Mouse (Mus musculus) G1E-ER4 (cell line): ENCODE data around the gene Rps27rt. TPM values are rescaled to one million over a fixed set of nuclear protein-coding genes. Genes with fewer than 3 reads are reported as not detected.

ENCODE experiments used
- GATA1 ChIP-seq: IDR thresholded peaks from one replicate; pipeline ENCODE4 v1.8.0; 2012; ENCODE audit warnings: low read length, inconsistent platforms
- polyA plus RNA-seq: library from polyadenylated mRNA; stranded (reverse); fragments of >175 nt; gene quantifications from 2 replicates; pipeline ENCODE4 v1.2.3, GENCODE M21; 2012

Rps27rt gene
- polyA plus RNA-seq: 0.57 and 1.5 TPM in 2 replicates

DNA sequence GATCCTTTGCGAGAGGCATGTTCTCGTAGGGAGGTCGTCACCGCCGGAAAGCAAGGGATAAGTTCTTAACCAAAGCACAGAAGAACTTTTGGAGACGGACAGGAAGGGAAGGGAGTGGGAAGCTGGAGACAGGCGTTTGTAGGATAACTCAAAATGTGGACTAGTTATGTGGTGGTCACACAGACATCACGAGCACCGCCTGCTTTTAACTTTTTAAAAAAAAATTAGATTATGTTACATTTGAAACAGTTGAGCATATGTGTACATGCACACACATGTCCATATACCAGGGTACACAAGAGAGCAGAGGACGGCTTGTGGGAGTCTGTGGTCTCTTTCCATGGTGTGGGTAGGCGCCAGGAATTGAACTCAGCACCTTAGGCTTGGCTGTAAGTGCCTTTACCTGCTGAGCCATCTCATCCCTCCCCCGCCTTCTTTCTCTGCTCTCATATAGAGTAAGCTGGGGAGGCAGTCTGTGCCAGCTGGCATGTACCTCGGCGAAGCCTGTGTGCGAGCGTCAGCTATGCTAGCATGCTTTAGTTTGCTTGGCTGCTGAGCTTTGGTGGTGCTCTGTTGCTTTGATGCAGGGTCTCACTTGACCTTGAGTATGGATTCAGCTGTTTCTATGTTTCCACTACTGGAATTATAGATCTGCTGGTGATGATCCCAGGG is at the start of gene Rps27rt:
Rps27rt (minus strand) TSS at position 51 of the 672 bp plus-strand sequence.
- TF ChIP-seq GATA1: no peak

DNA sequence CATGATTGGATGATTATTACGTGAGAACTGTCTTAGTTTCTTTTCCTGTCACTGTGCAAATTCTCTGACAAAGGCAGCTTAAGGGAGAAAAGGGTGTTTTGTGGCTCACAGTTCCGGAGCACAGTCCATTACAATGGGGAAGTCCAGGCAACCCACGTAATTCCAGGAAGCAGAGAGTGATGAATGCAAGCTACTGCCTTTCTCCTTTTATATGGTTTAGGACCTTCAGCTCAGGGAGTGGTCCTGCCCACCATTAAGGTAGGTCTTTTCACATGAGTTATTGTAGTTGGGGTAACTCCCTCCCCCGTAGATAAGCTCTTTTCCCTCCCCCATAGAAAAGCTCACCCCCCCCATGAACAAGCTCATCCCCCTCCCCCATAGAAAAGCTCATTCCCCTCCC is 48.0 kb upstream of the Rps27rt start:
- no peak for TF ChIP-seq GATA1

DNA sequence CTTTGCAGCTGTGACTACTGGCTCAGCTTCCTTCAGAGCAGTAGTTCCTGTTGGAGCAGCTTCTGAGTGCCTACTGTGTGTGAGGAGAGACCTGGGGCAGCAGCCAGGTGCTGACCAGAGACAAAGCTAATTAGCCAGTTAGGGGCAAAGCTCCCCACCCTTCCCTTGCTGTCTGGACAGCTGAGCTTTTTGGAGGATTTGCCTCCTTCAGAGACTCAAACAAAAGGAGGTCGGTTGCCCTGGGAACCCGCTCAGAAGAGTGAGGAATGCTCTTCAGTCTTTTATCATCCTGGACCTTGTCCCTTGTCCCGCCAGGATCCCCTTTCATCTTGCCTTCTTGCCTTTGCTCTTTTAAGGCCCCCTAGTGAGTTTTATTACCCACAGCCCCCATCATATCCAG is 46.8 kb upstream of the Rps27rt start:
- TF ChIP-seq GATA1: no peak

DNA sequence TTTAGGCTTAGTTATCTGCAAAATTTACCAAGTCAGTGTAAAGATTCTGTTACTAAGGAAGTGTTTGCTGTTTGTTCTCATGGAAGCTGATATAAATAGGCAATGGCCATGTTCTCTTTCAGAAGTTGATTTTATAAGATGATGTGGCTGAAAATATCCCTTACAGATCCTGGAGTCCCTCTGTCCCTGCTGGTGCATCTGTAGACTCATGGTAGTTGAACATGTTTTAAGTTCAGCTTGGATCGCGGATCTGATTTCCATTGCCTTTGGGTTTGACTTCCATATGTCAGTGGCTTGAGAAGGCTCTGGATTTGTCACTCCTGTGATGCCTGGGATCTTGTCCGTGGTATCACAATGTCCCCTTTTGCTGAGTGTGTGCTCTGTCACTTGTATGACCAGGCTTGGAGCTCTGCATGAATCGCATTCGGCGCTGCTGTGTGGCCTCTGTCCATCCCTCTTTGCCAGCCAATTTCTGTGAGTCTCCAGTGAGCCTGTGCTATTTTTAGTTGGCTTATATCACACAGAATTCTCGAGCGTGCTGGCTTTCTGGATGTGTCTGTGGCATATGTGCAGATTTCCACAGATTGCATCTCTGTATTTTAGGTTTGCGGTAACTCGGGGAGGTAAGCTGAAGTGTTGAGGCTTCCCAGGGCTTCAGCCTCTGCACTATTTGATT is 41.3 kb upstream of the Rps27rt start:
- no peak for TF ChIP-seq GATA1

DNA sequence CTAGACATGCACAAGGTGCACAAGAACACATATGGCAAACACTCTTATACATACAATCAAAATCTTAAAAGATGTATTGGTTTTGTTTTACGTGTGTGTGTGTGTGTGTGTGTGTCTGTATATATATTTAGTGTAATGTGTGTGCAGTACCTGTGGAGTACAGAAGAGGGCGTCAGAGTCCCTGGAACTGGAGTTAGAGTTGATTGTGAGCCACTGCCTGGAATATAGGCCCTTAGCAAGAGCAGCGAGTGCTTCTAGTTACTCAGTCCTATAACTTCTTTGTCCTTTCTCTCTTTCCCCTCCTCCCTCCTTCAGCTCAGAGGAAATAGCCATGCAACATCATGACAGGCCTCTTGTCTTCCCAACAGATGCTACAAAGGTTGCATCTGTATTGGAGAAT is 40.6 kb upstream of the Rps27rt start:
- TF ChIP-seq GATA1: no peak

DNA sequence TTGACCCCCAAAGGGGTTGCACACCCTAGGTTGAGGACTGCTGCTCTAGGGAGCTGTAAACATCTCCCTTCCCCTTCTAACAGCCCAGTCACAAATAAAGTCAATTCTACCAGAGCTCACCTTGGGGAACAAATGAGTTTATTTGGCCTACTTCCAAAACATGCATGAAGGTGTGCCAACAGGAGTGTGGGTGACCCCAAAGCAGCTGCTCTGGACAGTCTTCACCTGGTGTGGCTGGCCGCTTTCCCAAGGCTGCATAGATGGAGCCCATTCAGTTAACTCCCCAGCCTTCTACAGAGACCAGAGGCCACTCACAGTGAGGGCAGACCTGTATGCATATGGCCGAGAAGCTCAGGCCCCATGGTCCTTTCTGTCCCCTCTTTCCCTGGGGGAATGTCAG is 38.9 kb upstream of the Rps27rt start:
- no peak for TF ChIP-seq GATA1

DNA sequence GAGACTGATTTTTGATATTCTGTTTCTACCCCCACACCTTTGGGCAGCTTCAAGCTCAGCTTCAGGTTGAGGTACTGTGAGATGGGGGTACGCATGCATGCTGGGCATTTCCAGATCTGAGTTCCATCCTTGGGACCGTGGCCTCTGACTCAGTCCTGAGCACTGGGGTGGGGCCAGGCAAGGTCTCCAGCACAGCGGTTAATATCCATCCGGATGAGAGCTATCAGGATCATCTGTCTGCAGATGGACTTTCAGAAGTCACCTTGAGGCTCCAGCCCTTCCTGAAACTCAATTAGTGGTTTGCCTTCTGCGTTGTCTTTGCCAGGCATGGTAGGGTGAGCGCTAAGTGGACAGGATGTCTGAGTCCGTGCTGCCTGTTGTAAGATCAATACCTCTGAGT is 37.6 kb upstream of the Rps27rt start:
- TF ChIP-seq GATA1: no peak

DNA sequence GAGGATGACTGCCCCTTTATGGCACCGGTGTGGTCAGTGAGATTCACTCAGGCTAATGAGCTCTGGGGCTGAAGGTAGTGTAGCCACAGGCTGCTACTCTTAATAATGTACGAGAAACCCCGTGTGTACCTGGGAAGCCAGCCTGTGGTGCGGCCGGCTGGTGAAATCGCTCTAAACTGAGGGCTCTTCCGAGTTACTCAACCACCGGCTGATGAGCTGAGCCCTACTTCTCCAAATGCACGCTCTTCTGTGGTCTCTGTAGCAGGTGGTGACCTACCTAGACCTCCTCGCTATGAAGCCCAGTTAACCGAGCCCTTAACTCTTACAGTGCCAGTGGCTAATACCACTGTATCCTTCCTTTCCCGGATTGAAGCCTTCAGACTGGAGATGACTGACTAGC is 29.8 kb upstream of the Rps27rt start:
- TF ChIP-seq GATA1: no peak

DNA sequence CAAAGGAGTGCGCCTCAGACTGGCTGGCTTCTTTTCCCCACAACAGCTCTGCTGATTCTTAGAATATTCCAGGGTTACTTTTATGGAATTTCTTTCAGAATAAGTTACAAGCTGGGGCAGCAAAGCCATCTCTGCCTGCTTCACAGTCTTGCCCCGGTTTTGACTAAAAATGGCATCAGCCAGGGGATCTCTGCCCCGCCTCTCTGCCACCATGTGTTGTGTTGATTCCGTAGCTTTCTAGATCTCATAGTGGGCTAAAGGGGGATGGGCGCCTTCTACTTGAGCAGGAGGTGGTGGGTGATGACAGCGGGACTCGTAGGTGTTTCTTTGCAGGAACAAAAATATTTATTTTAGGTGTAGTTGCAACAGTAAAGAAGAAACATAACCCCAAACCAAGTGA is 25.7 kb upstream of the Rps27rt start:
- TF ChIP-seq GATA1: no peak

DNA sequence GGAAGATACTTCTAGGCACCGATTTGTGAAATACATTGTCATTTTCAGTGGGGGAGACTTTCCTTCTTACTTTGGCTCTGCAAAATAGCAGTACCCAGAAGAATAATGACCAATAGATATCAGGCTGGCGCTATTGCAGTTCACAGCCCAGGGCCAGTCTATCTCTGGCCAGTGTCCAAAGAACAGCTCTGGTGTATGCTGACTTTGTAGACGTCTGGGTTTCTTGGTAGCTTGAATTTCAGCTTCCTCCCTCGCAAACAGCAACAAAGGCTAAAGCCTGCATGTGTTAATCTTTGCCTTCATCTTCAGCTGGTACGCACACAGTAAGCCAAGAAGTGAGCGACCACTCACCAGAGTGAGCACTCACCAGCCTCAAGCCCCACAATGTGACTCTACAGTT is 25.2 kb upstream of the Rps27rt start:
- TF ChIP-seq GATA1: no peak

DNA sequence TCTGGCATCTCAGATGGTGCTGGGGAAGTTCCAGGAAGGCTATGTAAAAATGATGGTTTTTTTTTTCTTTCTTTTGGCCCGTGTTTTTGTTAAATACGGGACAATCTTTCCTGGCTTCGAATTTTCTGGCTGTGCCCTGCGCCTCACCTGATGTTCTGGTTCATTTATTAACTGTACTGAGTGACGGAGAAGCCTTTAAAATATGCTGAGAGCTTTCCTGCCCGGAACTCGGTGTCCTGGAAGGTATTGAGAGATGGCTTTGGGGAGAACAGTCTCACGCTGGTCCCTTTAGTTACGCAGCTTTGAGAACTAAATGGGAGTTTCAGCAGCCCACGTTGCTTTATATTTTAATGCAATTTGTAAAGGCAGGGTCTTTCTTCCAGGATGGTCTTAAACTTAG is 22.9 kb upstream of the Rps27rt start:
- no peak for TF ChIP-seq GATA1

DNA sequence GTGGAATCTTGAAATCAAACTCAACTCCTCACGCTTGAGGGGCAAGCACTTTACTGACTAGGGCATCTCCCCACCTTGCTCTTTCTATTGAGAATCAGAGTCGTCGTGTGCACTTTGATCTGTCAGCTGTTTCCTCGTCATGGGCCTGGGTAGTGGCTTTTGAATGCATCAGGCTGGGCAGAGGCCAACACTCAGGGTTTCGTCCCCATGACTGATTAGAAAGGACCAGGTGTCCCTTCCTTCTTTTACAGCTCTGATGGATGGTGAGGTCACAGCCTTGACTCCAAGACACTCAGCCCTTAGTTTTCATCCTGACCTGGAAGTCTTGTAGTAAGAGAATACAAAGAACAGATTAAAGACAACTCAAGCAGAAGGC is 17.2 kb upstream of the Rps27rt start:
- TF ChIP-seq GATA1: no peak

DNA sequence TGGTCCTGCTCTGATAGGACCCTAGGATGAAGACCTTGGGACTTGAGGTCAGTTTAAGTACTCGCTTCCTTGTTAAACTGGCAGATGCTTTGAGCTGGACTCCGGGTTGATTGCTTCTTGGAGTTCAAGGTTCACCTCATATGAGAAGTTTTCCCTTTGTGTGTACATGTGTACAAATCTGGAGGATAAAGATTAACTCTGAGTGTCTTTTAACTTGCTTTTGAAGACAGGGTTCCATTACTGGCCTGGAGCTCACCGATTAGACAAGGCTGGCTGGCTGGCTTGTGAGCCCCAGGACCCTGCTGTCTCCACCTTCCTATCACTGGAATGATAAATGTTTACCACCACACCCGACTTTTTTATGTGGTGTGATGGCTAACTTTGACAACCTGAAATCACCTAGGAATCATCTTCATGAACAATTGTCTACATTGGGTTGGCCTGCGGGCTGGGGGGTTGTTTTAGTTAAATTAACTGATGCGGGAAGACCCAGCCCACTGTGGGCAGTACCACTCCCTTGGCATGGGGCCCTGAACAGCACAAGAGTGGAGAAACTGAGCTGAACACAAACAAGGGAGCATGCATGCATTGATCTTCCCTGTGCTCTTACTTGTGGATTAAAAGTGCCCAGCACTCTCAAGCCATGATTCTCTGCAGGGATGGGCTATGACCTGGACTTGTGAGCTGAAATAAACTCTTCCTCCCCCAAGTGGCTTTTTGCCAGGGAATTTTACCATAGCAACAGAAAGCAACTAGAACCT is 16.7 kb upstream of the Rps27rt start:
- TF ChIP-seq GATA1: no peak

DNA sequence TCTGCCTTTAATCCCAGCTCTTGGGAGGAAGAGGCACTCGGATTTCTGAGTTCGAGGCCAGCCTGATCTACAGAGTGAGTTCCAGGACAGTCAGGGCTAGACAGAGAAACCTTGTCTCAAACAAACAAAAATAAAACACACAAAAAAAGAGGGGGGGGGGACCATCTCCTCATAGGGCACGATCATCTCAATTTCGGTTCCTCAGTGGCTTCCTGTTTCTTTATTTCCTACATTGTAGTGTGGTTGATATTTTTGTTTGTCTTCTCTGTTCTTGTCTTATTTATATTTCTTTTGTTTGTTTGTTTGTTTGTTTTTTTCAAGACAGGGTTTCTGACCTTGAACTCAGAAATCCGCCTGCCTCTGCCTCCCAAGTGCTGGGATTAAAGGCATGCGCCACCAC is 13.9 kb upstream of the Rps27rt start:
- TF ChIP-seq GATA1: no peak

DNA sequence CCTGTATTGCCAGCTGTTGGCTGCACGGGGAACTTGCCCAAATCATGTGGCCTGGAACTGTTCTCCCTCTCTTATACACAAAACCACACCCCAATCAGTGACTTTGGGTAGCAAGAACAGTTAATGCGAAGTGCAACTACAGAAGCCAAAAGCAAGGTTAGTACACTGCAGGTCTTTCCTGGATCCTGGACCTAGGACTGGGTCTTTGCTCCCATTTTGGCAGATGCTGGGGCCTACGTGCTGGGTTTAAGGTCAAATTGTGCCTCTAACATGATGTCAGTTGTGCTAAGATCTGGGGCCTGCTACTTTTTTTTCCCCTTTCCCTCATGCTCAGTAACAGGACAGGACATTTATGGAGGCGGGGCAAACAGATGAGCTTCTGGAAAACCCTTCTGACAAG is 13.2 kb upstream of the Rps27rt start:
- TF ChIP-seq GATA1: no peak

DNA sequence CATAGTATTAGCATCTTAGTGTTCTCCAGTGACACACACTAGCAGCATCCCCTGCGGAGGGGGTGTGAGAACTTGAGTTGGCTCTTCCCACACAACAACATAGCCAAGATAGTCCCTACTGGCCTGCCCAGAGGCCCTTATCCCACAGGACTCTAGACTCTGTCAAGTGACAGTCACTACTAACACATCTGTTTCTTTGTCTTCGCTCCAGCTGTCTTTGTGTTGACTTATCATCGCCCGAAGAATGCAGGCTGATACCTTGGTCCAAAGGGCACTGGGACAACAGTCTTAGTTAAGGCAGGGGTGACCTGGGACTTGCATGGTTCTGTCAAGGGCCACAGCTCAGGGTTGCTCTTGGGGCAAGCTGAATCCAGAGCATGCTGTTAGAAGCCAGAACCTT is 12.7 kb upstream of the Rps27rt start:
- TF ChIP-seq GATA1: no peak

DNA sequence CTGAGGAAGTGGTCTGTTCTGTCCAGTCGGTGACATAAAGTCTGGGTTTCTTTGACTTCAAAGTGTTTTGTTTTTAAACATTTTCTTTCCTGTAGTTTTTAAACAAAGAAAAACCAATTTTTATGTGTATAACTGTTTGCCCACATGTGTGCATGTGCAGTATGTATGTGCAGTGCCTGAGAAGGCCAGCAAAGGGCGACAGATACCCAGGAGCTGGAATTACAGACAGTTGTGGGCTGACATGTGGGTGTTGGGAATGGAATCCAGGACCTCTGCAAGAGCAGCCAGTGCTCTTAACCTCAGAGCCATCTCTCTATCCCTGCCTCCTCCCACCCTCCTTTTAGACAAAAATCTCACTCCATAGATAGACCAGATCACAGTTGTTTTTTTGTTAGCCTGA is 10.0 kb upstream of the Rps27rt start:
- no peak for TF ChIP-seq GATA1
